Mouse (Mus musculus) bone marrow macrophage, adult 2 months (primary cell): ENCODE results near the gene Abhd6. TPM values are rescaled to one million over a fixed set of nuclear protein-coding genes. Genes with fewer than 3 reads are reported as not detected.

Experiments used
- H3K27ac ChIP-seq: 2 replicates; pipeline ENCODE4 v1.5.1; 2012; ENCODE audit warnings: low read depth, low read length; ENCODE audit not compliant: insufficient read depth
- H3K4me1 ChIP-seq: 2 replicates; pipeline ENCODE4 v1.6.1; 2012; ENCODE audit warnings: low read length; ENCODE audit not compliant: control insufficient read depth, insufficient read depth
- H3K4me3 ChIP-seq: 2 replicates; pipeline ENCODE4 v1.5.1; 2012; ENCODE audit warnings: mild to moderate bottlenecking, low read length, moderate library complexity; ENCODE audit not compliant: insufficient read depth
- CTCF ChIP-seq: IDR thresholded peaks from 2 replicates; pipeline ENCODE4 v1.5.1; 2012; ENCODE audit warnings: low read depth, mild to moderate bottlenecking, low read length, moderate library complexity
- POLR2A ChIP-seq: IDR thresholded peaks from 2 replicates; pipeline ENCODE4 v1.6.1; 2012; ENCODE audit warnings: mild to moderate bottlenecking, low read depth, low read length, borderline replicate concordance
- polyA plus RNA-seq: library from polyadenylated mRNA; stranded (reverse); fragments of >200 nt; gene quantifications from 2 replicates; pipeline ENCODE4 v1.2.4, GENCODE M21; 2012; ENCODE audit not compliant: missing spikeins, insufficient read depth, insufficient read length

The Abhd6 gene
- polyA plus RNA-seq, 1 experiment, result 0.54 TPM

DNA sequence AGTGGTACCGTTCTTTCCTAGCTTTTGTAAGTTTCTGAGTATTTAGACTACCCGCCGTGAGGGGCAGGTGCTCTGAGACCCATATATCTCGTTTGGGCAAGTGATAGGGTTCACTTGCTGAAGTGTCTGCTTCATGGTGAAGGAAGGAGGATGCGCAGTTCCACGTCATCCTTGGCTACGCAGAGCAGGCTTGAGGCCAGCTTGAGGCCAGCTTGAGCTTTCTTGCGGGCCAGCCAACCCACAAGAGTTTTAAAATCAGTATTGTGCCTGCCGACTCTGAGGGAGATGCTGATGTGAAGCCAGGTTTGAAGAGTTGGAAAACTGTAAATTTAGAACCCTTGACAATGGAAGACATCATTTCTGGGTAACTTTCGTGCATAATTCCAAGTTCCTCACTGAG is 5.2 kb downstream of the Abhd6 start:
- Histone ChIP-seq H3K27ac (no peak overlapping the region), H3K4me1 (peaks cover 14% of the 10 kb centered on the region), H3K4me3 (no peak overlapping the region)

DNA sequence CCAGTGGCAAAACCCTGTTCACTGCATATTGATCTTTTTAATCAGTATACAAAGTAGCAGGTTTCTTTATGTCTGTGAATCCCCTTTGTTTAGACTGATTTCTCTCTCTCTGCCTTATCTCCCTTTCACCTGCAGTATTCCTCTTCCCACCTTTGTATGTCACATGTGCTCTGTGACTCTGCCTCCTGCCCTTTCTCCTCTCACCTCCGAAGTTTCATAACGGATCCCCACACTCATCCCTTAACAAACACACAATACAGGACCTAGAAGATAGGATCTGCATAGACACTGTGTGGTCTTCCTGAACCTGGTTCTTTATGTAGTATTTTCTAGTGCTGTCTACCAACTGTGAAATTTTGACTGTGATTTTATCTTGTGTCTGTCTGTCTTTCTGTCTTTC is 8.6 kb downstream of the Abhd6 start:
- Histone ChIP-seq H3K4me3 (no peak overlapping the region), H3K4me1 (peaks cover 4% of the 10 kb centered on the region; the same call in 1 of the 2 replicates), H3K27ac (no peak overlapping the region)
- TF ChIP-seq POLR2A, result no peak
- no peak for TF ChIP-seq CTCF

More for the DNA sequence above, 5.2 kb downstream of the Abhd6 start:
- TF ChIP-seq POLR2A (no peak), CTCF (no peak)

DNA sequence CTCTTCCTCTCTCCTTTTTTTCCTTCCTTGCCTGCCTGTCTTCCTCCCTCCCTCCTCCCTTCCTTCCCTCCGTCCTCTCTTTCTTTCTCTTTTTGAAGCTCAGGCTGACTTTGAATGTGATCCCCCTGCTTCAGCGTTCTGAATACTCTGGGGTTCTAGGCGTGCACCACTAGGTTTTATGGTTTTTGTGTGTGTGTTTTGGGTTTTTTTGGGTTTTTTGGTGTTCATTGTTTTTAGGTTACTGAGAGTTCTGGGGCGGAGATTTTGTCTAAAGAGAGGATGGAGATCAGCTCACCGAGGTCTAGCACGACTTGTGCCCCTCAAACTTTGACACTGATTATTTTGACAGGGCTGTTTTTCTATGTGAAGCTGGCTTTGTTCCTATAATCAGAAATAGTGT is 9.2 kb downstream of the Abhd6 start:
- TF ChIP-seq CTCF, result no peak
- no peak for TF ChIP-seq POLR2A
- Histone ChIP-seq H3K27ac (no peak overlapping the region), H3K4me1 (peaks cover 4% of the 10 kb centered on the region; the same call in 1 of the 2 replicates), H3K4me3 (no peak overlapping the region)

DNA sequence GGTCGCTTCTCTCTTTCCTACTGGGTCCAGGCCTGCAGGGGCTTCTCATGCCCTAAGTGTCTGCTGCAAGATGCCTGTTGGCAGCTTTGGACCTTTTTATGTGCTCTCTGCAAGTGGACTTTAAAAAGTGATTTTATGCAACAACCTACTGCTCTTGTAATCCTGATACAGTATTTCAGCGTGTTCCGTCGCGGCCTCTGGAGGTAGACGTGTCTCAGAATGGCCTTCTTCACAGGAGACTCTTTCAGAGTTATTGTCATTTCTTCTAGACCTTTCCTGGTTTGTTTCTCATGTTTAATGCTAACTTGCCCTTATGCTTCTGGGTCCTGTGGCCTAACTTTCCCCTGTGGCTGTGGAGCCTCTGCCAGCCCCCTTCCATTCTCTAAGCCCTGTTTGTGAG is 13.1 kb downstream of the Abhd6 start:
- no peak overlapping the region for H3K4me3 ChIP-seq
- peaks cover 4% of the 10 kb centered on the region; the same call in 1 of the 2 replicates for H3K4me1 ChIP-seq
- H3K27ac ChIP-seq, result no peak overlapping the region
- TF ChIP-seq POLR2A (no peak), CTCF (no peak)

DNA sequence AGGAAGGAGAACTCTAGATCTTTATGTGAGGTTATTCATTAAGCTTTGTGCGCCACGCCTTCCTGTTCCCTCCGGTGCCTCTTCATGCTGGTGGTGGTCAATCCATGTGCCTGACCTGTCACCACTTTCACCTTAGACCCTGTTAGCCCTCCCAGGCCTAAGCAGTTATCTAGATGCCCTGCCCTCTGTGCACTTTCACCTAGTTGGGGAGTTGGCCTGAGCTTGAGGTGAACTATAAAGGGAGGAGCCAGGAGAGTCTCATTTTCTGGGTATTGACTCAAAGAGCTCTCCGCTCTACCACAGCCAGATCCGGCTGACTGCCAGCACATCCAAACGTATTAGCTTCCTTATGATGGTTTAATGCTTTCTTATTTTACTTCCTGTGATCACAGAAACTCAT is 13.6 kb downstream of the Abhd6 start:
- Histone ChIP-seq H3K27ac (no peak overlapping the region), H3K4me1 (peaks cover 4% of the 10 kb centered on the region; the same call in 1 of the 2 replicates)
- no peak for TF ChIP-seq POLR2A
- TF ChIP-seq CTCF, result no peak

DNA sequence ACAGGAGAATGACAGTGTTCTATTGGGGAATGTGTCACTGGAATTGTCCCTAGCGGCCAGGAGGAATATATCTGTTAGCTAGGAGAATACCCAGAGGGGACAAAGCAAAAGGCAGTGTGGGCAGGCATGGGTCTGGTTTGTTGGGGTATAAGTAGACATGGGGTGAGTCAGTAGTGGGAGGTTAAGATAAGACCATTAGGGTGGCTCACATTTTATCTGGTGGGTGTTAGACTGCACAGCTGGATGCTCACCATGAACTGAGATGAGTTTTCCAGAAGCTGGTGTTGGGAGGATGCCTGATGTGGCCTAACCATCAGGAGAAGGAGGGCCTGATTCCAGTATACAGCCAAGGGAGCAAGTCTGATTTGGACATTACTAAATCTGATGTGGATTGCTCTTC is 14.2 kb downstream of the Abhd6 start:
- TF ChIP-seq CTCF, result no peak
- TF ChIP-seq POLR2A, result no peak
- peaks cover 4% of the 10 kb centered on the region; the same call in 1 of the 2 replicates for H3K4me1 ChIP-seq
- H3K4me3 ChIP-seq, result no peak overlapping the region
- H3K27ac ChIP-seq, result no peak overlapping the region

More for the DNA sequence above, 13.6 kb downstream of the Abhd6 start:
- H3K4me3 ChIP-seq, result no peak overlapping the region

DNA sequence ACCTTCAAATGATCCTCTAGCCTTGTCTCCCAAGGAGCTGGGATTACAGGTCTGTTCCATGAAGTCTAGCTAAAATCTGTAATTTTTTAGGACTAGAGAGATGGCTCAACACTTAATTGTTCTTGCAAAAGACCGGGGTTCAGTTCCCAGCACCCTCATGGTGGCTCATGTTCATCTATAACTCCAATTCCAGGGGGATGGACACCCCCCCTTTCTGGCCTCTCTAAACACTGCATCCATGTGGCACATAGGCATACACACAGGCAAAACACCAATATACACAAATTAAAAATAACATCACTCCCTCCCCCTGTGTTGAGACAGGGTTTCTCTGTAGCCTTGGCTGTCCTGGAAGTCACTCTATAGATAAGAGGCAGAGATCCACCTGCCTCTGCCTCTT is 17.3 kb downstream of the Abhd6 start:
- no peak for TF ChIP-seq POLR2A
- TF ChIP-seq CTCF, result no peak
- Histone ChIP-seq H3K27ac (no peak overlapping the region), H3K4me1 (no peaks in the 10 kb centered on the region)

DNA sequence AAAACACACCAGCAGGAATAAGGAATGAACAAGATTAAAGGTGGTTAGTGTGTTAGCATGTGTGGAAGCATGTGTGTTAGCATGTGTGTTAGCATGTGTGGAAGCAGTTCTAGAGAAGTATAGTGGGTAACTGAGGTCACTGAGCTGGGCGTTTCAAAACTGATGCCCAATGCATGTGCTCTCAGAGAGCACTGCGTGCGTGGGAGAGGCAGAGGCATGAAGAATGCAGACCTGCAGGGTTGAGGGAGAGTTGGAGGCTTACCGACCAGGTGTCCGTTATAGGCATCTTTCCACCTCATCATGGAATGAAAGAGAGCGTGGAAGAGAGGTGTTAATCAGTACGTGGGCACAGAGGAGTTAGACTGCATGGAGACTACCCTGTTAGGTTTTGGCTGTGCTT is 17.8 kb downstream of the Abhd6 start:
- Histone ChIP-seq H3K27ac (no peak overlapping the region), H3K4me3 (no peak overlapping the region), H3K4me1 (no peaks in the 10 kb centered on the region)
- TF ChIP-seq CTCF (no peak), POLR2A (no peak)

More for the DNA sequence above, 17.3 kb downstream of the Abhd6 start:
- H3K4me3 ChIP-seq, result no peak overlapping the region

DNA sequence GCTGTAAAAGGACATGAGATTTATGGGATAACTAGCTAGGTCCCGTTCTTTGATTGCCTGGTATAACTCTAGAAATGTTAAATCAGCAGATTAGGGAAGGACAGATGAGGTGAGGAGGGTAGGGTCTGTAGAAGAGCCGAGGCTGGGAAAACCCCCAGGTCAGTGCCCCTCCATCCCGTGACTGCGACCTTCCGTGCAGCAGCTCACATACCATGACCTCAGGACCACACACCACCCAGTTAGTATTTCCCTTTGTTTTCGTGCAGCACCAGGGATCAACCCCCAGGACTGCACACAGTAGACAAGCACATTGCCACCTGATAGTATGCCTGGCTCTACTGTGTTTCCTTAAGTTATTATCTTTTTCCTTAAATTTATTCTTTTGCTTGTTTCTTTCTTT is 21.8 kb downstream of the Abhd6 start:
- H3K4me1 ChIP-seq, result no peaks in the 10 kb centered on the region
- H3K4me3 ChIP-seq, result no peak overlapping the region
- H3K27ac ChIP-seq, result no peak overlapping the region
- TF ChIP-seq CTCF (no peak), POLR2A (no peak)

DNA sequence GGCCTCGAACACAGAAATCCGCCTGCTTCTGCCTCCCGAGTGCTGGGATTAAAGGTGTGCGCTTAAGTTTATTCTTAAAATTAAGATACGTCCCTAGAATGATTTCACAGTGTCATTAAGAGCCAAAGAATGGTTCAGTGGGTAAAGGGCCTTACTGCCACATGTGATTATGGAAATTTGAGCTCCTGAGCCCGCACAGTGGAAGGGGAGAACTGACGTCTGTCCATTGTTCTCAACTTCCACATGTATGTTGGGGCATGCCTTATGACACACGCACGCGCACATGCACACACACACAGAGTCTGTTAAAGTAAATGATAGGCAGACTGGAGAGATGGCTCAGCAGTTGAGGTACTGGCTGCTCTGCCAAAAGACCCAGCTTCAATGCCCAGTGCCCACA is 22.2 kb downstream of the Abhd6 start:
- Histone ChIP-seq H3K4me1 (no peaks in the 10 kb centered on the region), H3K4me3 (no peak overlapping the region), H3K27ac (no peak overlapping the region)
- TF ChIP-seq POLR2A (no peak), CTCF (no peak)
